Mouse (Mus musculus): Measurements from ENCODE around the gene Unkl.

The Unkl gene

GRCm38 (mm10) chr17:25188150-25189031, at the start of gene Unkl:
Gene Unkl (plus strand): TSS chr17:25188397.
- TF ChIP-seq GATA4 (IDR thresholded peaks at IDR 0.05; ENCODE audit: insufficient replicate concordance, low read length): no peak

GRCm38 (mm10) chr17:25138803-25139202, 49.4 kb upstream of the Unkl start:
- no peak for TF ChIP-seq GATA4 (IDR thresholded peaks at IDR 0.05; ENCODE audit: insufficient replicate concordance, low read length)

- TF ChIP-seq GATA4 (IDR thresholded peaks at IDR 0.05; ENCODE audit: insufficient replicate concordance, low read length): no peak
Measured at GRCm38 (mm10) chr17:25139960-25140359, 48.2 kb upstream of the Unkl start.

GRCm38 (mm10) chr17:25162161-25162560, 26.0 kb upstream of the Unkl start, which contains the start of gene Ccdc154:
Gene Ccdc154 (plus strand): TSS chr17:25162461.
- TF ChIP-seq GATA4 (IDR thresholded peaks at IDR 0.05; ENCODE audit: insufficient replicate concordance, low read length): no peak

GRCm38 (mm10) chr17:25163387-25163786, 24.8 kb upstream of the Unkl start:
- no peak for TF ChIP-seq GATA4 (IDR thresholded peaks at IDR 0.05; ENCODE audit: insufficient replicate concordance, low read length)

- TF ChIP-seq GATA4 (IDR thresholded peaks at IDR 0.05; ENCODE audit: insufficient replicate concordance, low read length): no peak
Measured at GRCm38 (mm10) chr17:25164770-25165169, 23.4 kb upstream of the Unkl start.

- no peak for TF ChIP-seq GATA4 (IDR thresholded peaks at IDR 0.05; ENCODE audit: insufficient replicate concordance, low read length)
Measured at GRCm38 (mm10) chr17:25165970-25166671, 22.1 kb upstream of the Unkl start.

GRCm38 (mm10) chr17:25169706-25170105, 18.5 kb upstream of the Unkl start:
- TF ChIP-seq GATA4 (IDR thresholded peaks at IDR 0.05; ENCODE audit: insufficient replicate concordance, low read length): no peak

GRCm38 (mm10) chr17:25172558-25172957, 15.6 kb upstream of the Unkl start:
- no peak for TF ChIP-seq GATA4 (IDR thresholded peaks at IDR 0.05; ENCODE audit: insufficient replicate concordance, low read length)

- no peak for TF ChIP-seq GATA4 (IDR thresholded peaks at IDR 0.05; ENCODE audit: insufficient replicate concordance, low read length)
Measured at GRCm38 (mm10) chr17:25175411-25175810, 12.8 kb upstream of the Unkl start, which contains the start of gene Gm38655. Gene Gm38655 (minus strand): TSS chr17:25175471.

- TF ChIP-seq GATA4 (IDR thresholded peaks at IDR 0.05; ENCODE audit: insufficient replicate concordance, low read length): no peak
Measured at GRCm38 (mm10) chr17:25183232-25183631, 5.0 kb upstream of the Unkl start.

- TF ChIP-seq GATA4 (IDR thresholded peaks at IDR 0.05; ENCODE audit: insufficient replicate concordance, low read length): peak; percentile 100
Measured at GRCm38 (mm10) chr17:25184129-25184691, 4.0 kb upstream of the Unkl start, which contains the start of gene BC003965. Gene BC003965 (plus strand): TSS chr17:25184554.

GRCm38 (mm10) chr17:25184961-25185360, 3.2 kb upstream of the Unkl start:
- TF ChIP-seq GATA4 (IDR thresholded peaks at IDR 0.05; ENCODE audit: insufficient replicate concordance, low read length): no peak

- TF ChIP-seq GATA4 (IDR thresholded peaks at IDR 0.05; ENCODE audit: insufficient replicate concordance, low read length): no peak
Measured at GRCm38 (mm10) chr17:25187784-25188149, 430 bp upstream of the Unkl start.

- no peak for TF ChIP-seq GATA4 (IDR thresholded peaks at IDR 0.05; ENCODE audit: insufficient replicate concordance, low read length)
Measured at GRCm38 (mm10) chr17:25189091-25189490, 894 bp downstream of the Unkl start.

GRCm38 (mm10) chr17:25202401-25202800, 14.2 kb downstream of the Unkl start:
- TF ChIP-seq GATA4 (IDR thresholded peaks at IDR 0.05; ENCODE audit: insufficient replicate concordance, low read length): no peak

All from liver, adult (tissue).